20 mouse cellular contexts compared by ENCODE assay signal in genomic region chr17:29708783-29709182, GRCm38 (mm10). TPM values are rescaled to one million over a fixed set of nuclear protein-coding genes. Genes with fewer than 3 reads are reported as not detected.
DNase-seq lines count a peak whose midpoint lies in the region; ATAC-seq and TF ChIP-seq lines count a peak whose summit lies in the region.
"Had no signal": no experiment of that assay in that cellular context is flagged by ENCODE, and none has a peak within 500 bp of the region (broad histone marks: within the 10 kb centered on the region; RNA-seq: fewer than 3 reads in every experiment).

No protein-coding gene starts in this region.

- 0 out of 2 replicates have a peak, but pooled peaks cover 2% of the 10 kb centered on the region for H3K36me3 ChIP-seq in heart, embryonic 11.5 days (ENCODE audit: control insufficient read depth, insufficient read depth, low read length)
- H3K36me3 ChIP-seq in heart, embryonic 12.5 days, result peaks cover 11% of the 10 kb centered on the region
- H3K36me3 ChIP-seq in midbrain, postnatal 0 days (ENCODE audit: insufficient read depth, low read length), result no peaks in the 10 kb centered on the region
- 0 out of 2 replicates have a peak, but pooled peaks cover 3% of the 10 kb centered on the region for H3K36me3 ChIP-seq in midbrain, embryonic 15.5 days (replicated peaks)

- no peak for DNase-seq in midbrain, postnatal 0 days (ENCODE audit: low spot score)
- peak; percentile 40 for DNase-seq in liver
- DNase-seq in left cerebral cortex, adult 11 months (ENCODE audit: low spot score), result no peak
- DNase-seq in cerebellum, adult 11-12 months, result no peak
- DNase-seq: adrenal gland, postnatal 36 days; cerebellum, adult 9-10 months; gastrocnemius, postnatal 10 days; kidney, adult 11 months; kidney, postnatal 14 days; retina, postnatal 1 day; thymus, postnatal 25 days had no signal

- no peak overlapping the region for H3K4me3 ChIP-seq in heart, embryonic 11.5 days (ENCODE audit: low read depth, low read length)
- no peak overlapping the region for H3K4me3 ChIP-seq in heart, embryonic 12.5 days
- H3K4me3 ChIP-seq in midbrain, postnatal 0 days (ENCODE audit: low read depth, low read length), result no peak overlapping the region
- H3K4me3 ChIP-seq in midbrain, embryonic 15.5 days, result no peak overlapping the region
- H3K4me3 ChIP-seq: limb, embryonic 13.5 days; myocyte had no signal

- peaks cover 55% of the 10 kb centered on the region for H3K4me1 ChIP-seq in heart, embryonic 11.5 days (ENCODE audit: control insufficient read depth, insufficient read depth, low read length)
- peaks cover 72% of the 10 kb centered on the region for H3K4me1 ChIP-seq in heart, embryonic 12.5 days (replicated peaks)
- no peaks in the 10 kb centered on the region for H3K4me1 ChIP-seq in midbrain, postnatal 0 days (ENCODE audit: insufficient read depth, low read length)
- H3K4me1 ChIP-seq in midbrain, embryonic 15.5 days, result peaks cover 65% of the 10 kb centered on the region

- H3K27me3 ChIP-seq in heart, embryonic 11.5 days (ENCODE audit: control insufficient read depth, insufficient read depth, low read length), result no peaks in the 10 kb centered on the region
- no peaks in the 10 kb centered on the region for H3K27me3 ChIP-seq in heart, embryonic 12.5 days (replicated peaks)
- no peaks in the 10 kb centered on the region for H3K27me3 ChIP-seq in midbrain, postnatal 0 days (ENCODE audit: insufficient read depth, low read length)
- H3K27me3 ChIP-seq in midbrain, embryonic 15.5 days (replicated peaks), result no peaks in the 10 kb centered on the region
- H3K27me3 ChIP-seq: limb, embryonic 13.5 days; megakaryocyte, embryonic 14.5 days had no signal

- 0 out of 2 replicates have a peak overlapping the region, but pooled peaks have one; percentile 10 for H3K27ac ChIP-seq in heart, embryonic 11.5 days (ENCODE audit: low read depth, low read length)
- no peak overlapping the region for H3K27ac ChIP-seq in heart, embryonic 12.5 days (ENCODE audit: poor library complexity, severe bottlenecking)
- no peak overlapping the region for H3K27ac ChIP-seq in midbrain, postnatal 0 days (ENCODE audit: low read depth, low read length)
- no peak overlapping the region for H3K27ac ChIP-seq in midbrain, embryonic 15.5 days
- H3K27ac ChIP-seq: hindbrain, embryonic 14.5 days; limb, embryonic 13.5 days had no signal

- 0 out of 2 replicates have a peak overlapping the region, but pooled peaks have one; percentile 22 for H3K9ac ChIP-seq in heart, embryonic 11.5 days (ENCODE audit: low read depth, low read length)
- H3K9ac ChIP-seq in heart, embryonic 12.5 days, result no peak overlapping the region
- peak overlapping the region; percentile 33; the same call in 1 of the 2 replicates for H3K9ac ChIP-seq in midbrain, postnatal 0 days (replicated peaks; ENCODE audit: low read length, poor library complexity, severe bottlenecking)
- no peak overlapping the region for H3K9ac ChIP-seq in midbrain, embryonic 15.5 days

- H3K9me3 ChIP-seq in heart, embryonic 11.5 days (replicated peaks; ENCODE audit: control insufficient read depth, low read length), result no peaks in the 10 kb centered on the region
- no peaks in the 10 kb centered on the region for H3K9me3 ChIP-seq in heart, embryonic 12.5 days (replicated peaks)
- no peaks in the 10 kb centered on the region for H3K9me3 ChIP-seq in midbrain, postnatal 0 days (ENCODE audit: low read length)
- no peaks in the 10 kb centered on the region for H3K9me3 ChIP-seq in midbrain, embryonic 15.5 days
- H3K9me3 ChIP-seq: limb, embryonic 13.5 days; megakaryocyte, embryonic 14.5 days had no signal

- no peak for TF ChIP-seq CTCF in midbrain, postnatal 0 days (IDR thresholded peaks at IDR 0.05)

- H3K4me2 ChIP-seq in heart, embryonic 11.5 days, result peak overlapping the region; percentile 8; the same call in 1 of the 2 replicates
- no peak overlapping the region; the same call in 1 of the 2 replicates for H3K4me2 ChIP-seq in heart, embryonic 12.5 days
- H3K4me2 ChIP-seq in midbrain, postnatal 0 days (ENCODE audit: low read depth, low read length, poor library complexity, severe bottlenecking), result no peak overlapping the region
- no peak overlapping the region for H3K4me2 ChIP-seq in midbrain, embryonic 15.5 days
- H3K4me2 ChIP-seq: hindbrain, embryonic 14.5 days; limb, embryonic 13.5 days had no signal

- ATAC-seq in heart, embryonic 11.5 days (replicated peaks; ENCODE audit: insufficient number of reproducible peaks, low FRiP score, low TSS enrichment), result no peak
- no peak for ATAC-seq in heart, embryonic 12.5 days (ENCODE audit: insufficient number of reproducible peaks, low FRiP score)
- ATAC-seq in midbrain, postnatal 0 days (ENCODE audit: low FRiP score), result no peak
- no peak for ATAC-seq in midbrain, embryonic 15.5 days (replicated peaks)
- peak; percentile 66 for ATAC-seq in megakaryocyte progenitor cell, adult 5-6 weeks (replicated peaks; ENCODE audit: poor library complexity)
- ATAC-seq: lung, postnatal 0 days had no signal

- 60% methylated on average over 5 of the region's 5 CpGs for WGBS in heart, embryonic 11.5 days (ENCODE audit: insufficient replicate concordance)
- 51% methylated on average over 5 of the region's 5 CpGs for WGBS in heart, embryonic 12.5 days
- WGBS in midbrain, postnatal 0 days, result 79% methylated on average over 5 of the region's 5 CpGs
- 78% methylated on average over 5 of the region's 5 CpGs for WGBS in midbrain, embryonic 15.5 days

RNA-seq across cellular contexts. Expression of gene Ccdc167, which starts 8.1 kb away (rescaled TPM):
- polyA plus RNA-seq in heart, embryonic 11.5 days (2014; fragmentation: Nextera tagmentation; extraction: Ambion mirVana), result 18.0 and 19.3 TPM in 2 replicates
- polyA plus RNA-seq in heart, embryonic 12.5 days (2016; fragmentation: Nextera tagmentation; extraction: Ambion mirVana), result 15.8 and 16.0 TPM in 2 replicates
- total RNA-seq in midbrain, postnatal 0 days (2014; rRNA removed), result 9.0 and 9.4 TPM in 2 replicates
- polyA plus RNA-seq in midbrain, postnatal 0 days (2015; fragmentation: Nextera tagmentation; extraction: Ambion mirVana), result 8.3 and 8.6 TPM in 2 replicates
- 9.3 and 10.4 TPM in 2 replicates for polyA plus RNA-seq in midbrain, embryonic 15.5 days (2015; fragmentation: Nextera tagmentation; extraction: Ambion mirVana)
- total RNA-seq in megakaryocyte progenitor cell, adult 5-6 weeks (2015), result 19.1 and 20.1 TPM in 2 replicates
- 6.3 and 11.3 TPM in 2 replicates for total RNA-seq in megakaryocyte progenitor cell, adult 5-6 weeks (2017)

RNA-seq across cellular contexts. Expression of gene Cmtr1, which starts 48.4 kb away (rescaled TPM):
- polyA plus RNA-seq in heart, embryonic 11.5 days (2014; fragmentation: Nextera tagmentation; extraction: Ambion mirVana), result 99.9 and 101 TPM in 2 replicates
- polyA plus RNA-seq in heart, embryonic 12.5 days (2016; fragmentation: Nextera tagmentation; extraction: Ambion mirVana), result 123 and 124 TPM in 2 replicates
- total RNA-seq in midbrain, postnatal 0 days (2014; rRNA removed), result 58.5 and 63.6 TPM in 2 replicates
- 105 and 106 TPM in 2 replicates for polyA plus RNA-seq in midbrain, postnatal 0 days (2015; fragmentation: Nextera tagmentation; extraction: Ambion mirVana)
- polyA plus RNA-seq in midbrain, embryonic 15.5 days (2015; fragmentation: Nextera tagmentation; extraction: Ambion mirVana), result 109 and 116 TPM in 2 replicates
- 16.5 and 37.1 TPM in 2 replicates for total RNA-seq in megakaryocyte progenitor cell, adult 5-6 weeks (2015)
- 136 and 148 TPM in 2 replicates for total RNA-seq in megakaryocyte progenitor cell, adult 5-6 weeks (2017)

Comparison
In these comparisons a context has a peak if more than half of its experiments do, and no peak if none do; other contexts are left out.
1. H3K9ac ChIP-seq: peak in heart, embryonic 11.5 days (single experiment) and midbrain, postnatal 0 days (single experiment); none in heart, embryonic 12.5 days (single experiment) and midbrain, embryonic 15.5 days (single experiment).